Mouse (Mus musculus) heart, postnatal 0 days (tissue): ENCODE measurements at regions not wholly inside any gene's neighbourhood (a gene's known extent, or its start where the extent isn't known, plus 50 kb on each side); places are given as distances from the start of the nearest gene placed in this dataset.

ENCODE experiments used
- CTCF ChIP-seq: IDR thresholded peaks from 2 replicates; pipeline ENCODE4 v1.5.1; 2016; ENCODE audit warnings: antibody characterized with exemption, control low read depth, low read depth
- EP300 ChIP-seq: IDR thresholded peaks from 2 replicates; pipeline ENCODE4 v1.6.1; 2016; ENCODE audit warnings: antibody characterized with exemption, low read depth

- TF ChIP-seq CTCF (no peak), EP300 (no peak)
Measured at GRCm38 (mm10) chr1:14460811-14461210, 1632.3 kb downstream of the 4930444P10Rik start.
